Mouse (Mus musculus) sigmoid colon, adult 10 weeks (tissue): ENCODE measurements around the gene Borcs5. TPM values are rescaled to one million over a fixed set of nuclear protein-coding genes. Genes with fewer than 3 reads are reported as not detected.

Experiments used
- polyA plus RNA-seq: library from polyadenylated mRNA; stranded (reverse); fragments of 350-450 nt; fragmentation: Illumina TruSeq; extraction: RNeasy Lipid Tissue Mini Kit (QIAGEN cat#74804); gene quantifications from one replicate; pipeline ENCODE4 v1.2.3, GENCODE M21; 2014; ENCODE audit warnings: low read depth, low replicate concordance

Gene Borcs5
- polyA plus RNA-seq: 2.0 TPM

DNA sequence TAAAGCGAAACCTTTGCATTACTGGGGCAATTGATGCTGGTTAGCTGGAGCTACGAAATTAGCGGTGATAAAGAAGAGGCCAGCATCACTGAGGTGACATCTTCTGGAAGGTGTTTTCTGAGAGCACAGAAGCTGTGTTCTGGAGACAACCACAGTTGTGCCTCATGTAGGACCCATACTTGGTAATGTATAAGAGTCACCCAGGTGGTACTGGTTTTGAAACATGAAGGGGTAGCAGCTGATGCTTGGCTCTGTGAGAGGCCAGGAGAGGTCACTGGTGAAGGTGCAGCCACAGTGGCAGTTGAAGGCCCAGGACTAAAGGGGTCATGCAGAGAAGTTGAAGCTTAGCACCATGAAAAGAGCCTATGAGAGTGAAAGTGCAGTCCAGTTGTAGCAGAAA is at the start of gene Borcs5:
Gene Borcs5, plus strand, starts transcription at position 301 of the 400 bp plus-strand sequence.

DNA sequence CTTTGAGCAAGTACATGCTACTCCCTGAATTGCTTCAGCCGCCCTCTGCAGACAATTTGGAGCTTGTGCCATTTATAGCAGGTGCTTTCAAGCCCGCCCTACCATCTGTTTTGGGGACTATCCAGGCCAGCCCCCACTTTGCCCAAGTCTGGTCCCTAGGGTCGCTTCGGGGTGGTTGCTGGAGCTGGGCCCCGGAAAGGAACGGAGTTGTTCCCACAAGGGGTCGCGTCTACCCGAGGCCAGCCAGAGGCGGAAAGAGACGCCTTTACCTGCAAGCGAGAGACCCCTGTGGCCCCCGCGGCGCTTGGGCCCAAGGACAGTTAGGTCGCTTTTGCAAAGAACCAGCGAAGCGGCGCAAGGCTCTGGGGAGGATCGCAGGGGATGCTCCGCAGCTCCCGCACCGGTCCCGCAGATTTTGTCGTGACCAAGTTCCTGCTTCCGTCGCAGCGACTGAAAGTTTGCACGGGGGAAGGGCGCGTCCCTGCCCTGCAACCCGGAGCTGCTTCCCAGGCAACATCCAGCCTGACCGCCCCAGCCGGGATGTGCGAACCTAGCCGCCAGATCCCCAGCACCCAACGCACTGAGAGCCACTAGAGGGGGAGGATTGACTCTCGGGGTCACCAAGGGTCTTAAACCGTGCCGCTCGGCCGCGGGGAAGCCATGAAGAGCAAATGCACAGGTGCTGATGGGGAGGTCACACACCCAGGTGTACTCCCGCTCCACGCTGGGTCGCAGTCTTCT is 7.2 kb upstream of the Borcs5 start, which contains the start of gene Mansc1:
Gene Mansc1, minus strand, starts transcription at position 542 of the 741 bp plus-strand sequence.

Other genes with a start within 250 kb of the Borcs5 start
- gene Bcl2l14, start 243.2 kb upstream of the Borcs5 start, polyA plus RNA-seq: 59.4 TPM
- 177 TPM for gene Lrp6, start 72.5 kb upstream of the Borcs5 start, polyA plus RNA-seq
- gene Mansc1, start 7.0 kb upstream of the Borcs5 start, polyA plus RNA-seq: 56.6 TPM
- 80.7 TPM for gene Dusp16, start 153.1 kb downstream of the Borcs5 start, polyA plus RNA-seq
- 34.6 TPM for gene Crebl2, start 190.6 kb downstream of the Borcs5 start, polyA plus RNA-seq